Mouse (Mus musculus): ENCODE measurements around the gene Timp3.
A peak's percentile ranks its signal among the peaks of the same experiment; 100 is the strongest.

Gene Timp3

DNA sequence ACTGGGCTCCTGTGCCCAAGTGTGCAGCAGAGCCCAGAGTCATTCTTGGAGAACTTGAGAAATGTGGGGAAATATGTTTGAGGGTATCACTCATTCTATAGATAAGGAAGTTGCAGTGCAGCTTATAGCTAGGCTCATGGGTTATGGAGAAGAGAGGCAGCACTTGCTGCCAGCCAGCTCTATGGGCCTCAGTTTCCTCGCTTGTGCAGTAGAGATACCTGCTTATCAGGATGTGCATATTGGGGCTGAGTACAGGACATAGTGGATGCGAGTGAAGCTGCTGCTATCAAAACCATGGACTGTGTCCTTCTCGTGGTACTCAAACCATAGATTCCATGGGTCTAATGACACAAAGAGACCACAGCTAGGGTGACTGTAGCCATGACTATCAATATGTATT is 52.3 kb downstream of the Timp3 start:
- no peak for DNase-seq (ENCODE audit: low spot score)

DNA sequence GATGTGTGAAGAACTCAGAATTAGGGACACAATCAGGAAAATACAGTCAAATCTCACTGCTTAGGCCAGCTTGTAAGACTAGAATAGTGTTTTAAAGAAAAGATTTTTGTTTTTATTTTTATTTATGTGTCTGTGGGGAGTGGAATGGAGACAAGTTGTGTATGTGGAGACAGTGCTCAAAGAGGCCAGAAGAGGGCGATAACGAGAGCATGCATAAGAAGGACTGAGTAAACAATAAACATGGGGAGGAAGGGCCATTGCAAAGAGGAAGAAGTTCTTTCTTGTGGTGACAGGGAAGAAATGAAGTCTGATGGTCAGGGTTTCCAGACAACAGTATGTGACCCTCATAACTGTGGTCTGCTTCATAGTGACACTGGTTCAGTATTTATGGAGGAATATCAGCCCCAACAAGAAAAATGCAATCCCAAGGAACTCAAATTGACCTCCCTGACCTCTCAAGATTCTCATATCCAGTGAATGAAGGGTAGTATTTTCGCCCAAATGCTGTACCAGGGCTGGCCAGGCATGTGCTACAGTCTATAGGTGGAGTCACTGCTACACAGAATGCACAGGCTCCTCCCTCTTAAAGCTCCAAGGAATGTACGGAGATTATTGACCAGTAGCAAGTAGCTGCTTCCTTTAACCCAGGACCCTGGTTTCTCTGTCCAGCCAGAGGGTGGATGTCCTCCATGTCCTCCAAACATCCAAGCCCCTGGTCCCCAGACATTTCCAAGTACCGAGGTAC is 56.8 kb downstream of the Timp3 start:
- no peak for DNase-seq (ENCODE audit: low spot score)

DNA sequence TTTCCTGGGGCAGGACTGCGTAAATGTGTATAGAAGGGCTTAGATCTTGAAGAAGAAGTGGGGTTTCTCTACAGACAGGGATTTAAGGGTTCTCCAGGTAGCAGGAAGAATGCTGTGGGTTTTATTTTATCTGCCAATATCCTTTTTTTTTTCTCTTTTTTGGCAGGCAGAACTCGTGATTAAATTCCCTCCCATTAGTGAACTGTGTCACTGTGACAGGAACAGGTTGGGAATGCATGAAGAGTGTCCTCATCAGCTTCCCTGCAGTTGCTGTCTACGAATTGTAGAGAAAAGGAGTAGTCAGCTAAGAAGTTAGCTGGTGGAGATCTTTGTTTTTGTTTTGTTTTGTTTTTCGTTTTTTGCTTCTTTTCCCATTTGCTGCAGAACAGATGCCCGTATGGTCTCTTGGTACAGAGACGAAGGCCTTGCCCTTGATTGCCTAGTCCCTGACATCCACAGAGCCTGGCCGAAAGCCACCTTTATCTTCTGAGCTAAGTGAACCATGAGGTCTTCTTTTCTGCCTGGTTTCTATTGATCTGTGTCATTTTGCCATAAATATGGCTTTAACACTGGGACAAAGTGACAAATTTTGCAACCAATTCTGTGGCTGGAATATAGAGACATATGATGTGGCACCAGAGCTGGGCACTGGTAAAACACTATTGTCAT is 58.3 kb downstream of the Timp3 start:
- DNase-seq (ENCODE audit: low spot score), result no peak

DNA sequence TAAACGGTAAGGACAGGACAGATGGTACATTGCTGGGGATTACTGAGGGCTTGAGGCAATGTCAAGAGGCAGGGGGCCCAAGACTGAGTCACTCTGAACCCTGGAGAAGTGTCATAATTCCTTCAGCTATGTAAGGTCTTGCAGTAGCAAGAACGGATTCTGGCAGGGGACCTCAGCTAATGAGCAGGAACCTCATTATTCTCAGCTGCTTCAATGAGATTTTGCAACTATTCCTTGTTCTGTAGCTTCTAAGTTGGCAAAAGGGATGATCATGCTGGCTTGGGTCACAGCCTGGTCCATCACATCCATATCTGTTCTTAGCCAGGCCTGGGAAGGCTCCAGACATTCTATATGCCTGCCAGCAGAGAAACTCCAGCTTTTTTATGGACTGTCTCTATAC is 59.0 kb downstream of the Timp3 start:
- no peak for DNase-seq (ENCODE audit: low spot score)

DNA sequence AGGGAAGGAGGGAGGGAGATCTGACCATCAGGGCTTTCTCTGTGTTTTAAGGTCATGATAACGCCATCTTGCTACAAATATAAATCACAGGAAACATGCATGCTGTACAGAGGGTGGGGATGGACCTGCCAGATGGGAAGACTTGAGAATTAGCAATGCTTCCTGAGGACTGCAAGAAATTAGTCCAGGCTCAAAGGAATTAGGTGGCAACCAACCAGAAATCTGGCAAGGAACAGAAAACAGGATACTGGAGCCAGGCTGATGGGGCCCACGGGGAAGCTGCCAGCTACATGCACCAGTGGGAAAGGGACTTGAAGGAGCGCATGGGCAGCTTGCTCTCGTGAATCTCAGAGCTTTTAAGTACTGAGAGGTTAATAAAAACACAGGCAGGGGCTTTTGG is 59.5 kb downstream of the Timp3 start:
- no peak for DNase-seq (ENCODE audit: low spot score)

DNA sequence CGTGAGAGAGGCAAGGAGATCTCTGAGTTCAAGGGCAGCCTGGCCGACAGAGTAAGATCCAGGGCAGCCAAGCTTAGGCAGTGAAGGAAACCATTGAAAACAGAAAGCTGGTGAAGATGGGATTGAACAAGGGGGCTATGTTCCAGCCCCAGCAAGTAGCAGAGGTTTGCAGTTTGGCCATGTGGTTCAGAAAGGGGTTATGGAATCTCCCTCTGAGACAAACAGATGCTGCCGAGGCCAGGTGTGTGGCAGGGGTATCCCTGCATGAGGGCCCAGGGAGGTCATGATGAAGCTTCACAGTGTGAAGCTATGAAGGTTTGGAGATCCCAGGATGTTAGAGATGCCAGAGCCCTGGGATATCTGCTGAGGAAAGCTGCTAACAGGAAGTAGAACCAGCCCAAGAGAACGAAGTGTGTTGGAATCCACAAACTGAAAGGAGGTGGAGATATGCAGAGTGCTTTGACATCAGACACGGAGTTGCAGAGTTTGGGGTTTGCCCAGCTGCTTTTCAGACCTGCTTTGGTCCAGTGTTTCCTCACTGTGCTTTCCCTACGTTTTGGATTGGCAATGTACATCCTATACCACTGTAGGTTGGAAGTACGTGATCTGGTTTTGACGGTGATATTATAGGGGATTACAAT is 63.6 kb downstream of the Timp3 start:
- DNase-seq (ENCODE audit: low spot score), result no peak

DNA sequence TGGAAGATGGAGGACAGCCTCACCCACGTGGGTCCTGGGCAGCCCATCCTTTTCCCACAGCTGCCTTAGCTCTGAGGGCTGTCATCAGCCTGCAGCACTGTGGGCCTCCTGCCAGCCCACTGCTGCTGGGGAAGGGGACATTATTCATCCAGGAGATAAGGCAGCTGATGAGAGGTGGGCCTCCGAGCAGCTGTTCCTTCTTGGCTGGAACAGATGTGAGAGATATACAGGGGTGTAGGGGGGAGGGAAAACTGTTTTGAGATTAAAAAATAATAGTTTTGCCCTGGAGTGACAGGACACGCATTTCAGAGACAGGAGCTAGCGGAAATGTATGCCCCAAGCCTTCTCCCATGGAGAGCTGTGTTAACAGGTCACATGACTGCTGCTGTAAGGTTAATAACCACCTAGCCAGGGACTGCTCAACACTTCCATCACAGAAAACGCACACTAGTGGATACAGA is 65.5 kb downstream of the Timp3 start:
- DNase-seq (ENCODE audit: low spot score), result peak; percentile 57

DNA sequence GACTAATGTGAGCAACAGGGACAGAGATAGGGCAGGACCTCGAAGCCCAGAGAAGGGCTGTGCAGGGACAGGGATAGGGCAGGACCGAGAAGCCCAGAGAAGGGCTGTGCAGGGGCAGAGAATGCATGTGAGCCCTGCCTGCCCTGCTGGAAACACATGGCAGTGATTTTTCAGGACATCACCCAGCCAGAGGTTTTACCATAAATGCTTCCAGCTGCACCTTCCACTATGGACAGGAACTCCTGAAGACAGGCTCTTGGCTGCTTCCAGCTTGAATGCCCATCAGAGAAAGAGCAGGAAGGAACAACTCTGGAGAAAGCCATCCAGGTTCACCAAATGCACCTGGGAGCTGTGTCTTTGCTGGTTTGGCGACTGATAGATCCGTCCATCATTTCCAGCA is 67.2 kb downstream of the Timp3 start:
- no peak for DNase-seq (ENCODE audit: low spot score)

DNA sequence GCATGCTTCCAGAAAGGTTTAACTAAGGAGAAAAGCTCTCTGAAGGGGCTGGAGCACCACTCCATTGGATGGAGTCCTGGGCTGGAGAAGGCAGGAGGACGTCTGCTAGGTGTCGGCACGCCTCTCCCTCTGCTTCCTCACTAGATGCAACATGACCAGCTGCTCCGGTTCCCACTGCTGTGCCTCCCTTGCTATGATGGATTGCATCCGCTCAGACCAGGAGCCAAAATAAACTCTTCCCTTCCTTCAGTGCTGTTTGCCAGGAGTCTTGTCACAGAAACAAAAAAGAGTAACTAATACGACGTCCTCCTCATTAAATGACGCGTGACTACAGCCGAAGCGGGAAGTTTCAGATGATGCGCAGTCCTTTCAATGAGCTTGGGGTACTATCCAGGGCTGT is 68.6 kb downstream of the Timp3 start:
- no peak for DNase-seq (ENCODE audit: low spot score)

DNA sequence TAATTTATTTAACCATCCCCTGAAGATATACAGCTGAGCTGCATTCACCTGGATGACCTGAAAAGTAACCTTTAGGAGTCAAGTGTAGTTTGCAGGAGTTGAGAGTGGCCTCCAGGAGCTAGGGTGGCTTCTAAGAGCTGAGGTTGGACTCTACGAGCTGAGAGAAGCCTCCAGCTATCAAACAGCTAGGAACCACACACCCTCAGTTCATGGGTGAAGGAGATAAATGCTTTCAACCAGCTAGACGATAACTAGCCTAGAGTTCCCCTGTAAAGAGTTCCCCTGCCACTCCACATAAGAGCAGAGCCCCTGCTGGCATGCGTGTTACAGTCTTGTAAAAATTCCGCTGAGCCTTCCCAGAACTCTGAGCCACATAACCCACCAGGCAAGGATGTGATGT is 69.2 kb downstream of the Timp3 start:
- DNase-seq (ENCODE audit: low spot score), result no peak

DNA sequence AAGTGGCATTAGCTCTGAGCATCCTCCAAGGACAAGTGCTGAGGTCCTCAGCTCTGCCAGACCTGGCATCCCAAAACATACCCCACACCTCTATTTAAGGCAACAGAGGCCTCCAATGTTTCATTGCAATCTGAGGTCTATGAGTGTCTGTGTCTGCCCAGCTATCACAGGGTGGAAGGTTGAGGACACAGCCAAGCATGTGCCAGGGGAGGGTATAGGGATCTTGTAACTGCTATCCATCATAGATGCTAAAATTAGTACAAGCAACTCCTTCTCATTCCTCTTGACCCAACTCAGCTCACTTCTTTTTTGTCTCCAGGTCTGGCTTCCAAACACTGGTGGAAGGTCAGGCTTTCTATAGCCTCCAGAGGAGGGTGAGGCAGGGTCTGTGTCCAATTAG is 71.4 kb downstream of the Timp3 start:
- no peak for DNase-seq (ENCODE audit: low spot score)

DNA sequence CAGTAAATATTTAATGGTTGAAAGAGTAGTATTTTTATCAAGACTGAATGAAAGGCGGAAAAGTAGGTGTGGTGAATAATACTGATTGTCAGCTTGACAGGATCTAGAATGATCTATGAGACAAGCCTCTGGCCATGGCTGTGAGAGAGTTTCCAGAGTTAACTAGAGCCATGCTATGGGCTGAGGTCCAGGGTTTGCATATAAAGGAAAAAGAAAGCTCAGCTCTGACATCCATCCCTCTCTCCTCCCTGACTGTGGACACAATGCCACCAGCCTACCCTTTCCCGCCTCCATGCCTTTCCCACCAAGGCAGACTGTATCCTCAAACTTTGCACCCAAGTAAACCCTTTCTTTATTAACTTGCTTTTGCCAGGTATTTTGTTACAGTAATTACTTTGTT is 73.9 kb downstream of the Timp3 start:
- no peak for DNase-seq (ENCODE audit: low spot score)

DNA sequence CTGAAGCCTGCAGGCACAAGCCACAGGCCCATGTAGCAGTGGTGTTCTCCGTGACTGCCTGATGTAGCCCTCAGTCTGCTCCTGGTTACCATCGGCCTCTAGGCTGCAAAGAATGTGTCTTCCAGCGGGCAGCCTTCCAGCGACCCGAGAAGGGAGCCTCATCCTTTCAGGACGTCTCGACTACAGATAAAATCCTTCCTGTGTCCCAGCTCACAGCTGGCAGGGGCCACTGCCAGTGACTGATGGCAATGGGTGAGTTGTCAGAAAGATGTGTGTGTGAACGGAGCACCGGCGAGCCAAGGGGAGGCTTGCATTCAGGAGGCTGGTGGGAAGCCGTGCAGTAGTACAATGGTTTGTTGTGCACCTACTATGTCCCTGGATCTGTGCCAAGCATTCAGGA is 75.7 kb downstream of the Timp3 start:
- DNase-seq (ENCODE audit: low spot score), result peak; percentile 62

DNA sequence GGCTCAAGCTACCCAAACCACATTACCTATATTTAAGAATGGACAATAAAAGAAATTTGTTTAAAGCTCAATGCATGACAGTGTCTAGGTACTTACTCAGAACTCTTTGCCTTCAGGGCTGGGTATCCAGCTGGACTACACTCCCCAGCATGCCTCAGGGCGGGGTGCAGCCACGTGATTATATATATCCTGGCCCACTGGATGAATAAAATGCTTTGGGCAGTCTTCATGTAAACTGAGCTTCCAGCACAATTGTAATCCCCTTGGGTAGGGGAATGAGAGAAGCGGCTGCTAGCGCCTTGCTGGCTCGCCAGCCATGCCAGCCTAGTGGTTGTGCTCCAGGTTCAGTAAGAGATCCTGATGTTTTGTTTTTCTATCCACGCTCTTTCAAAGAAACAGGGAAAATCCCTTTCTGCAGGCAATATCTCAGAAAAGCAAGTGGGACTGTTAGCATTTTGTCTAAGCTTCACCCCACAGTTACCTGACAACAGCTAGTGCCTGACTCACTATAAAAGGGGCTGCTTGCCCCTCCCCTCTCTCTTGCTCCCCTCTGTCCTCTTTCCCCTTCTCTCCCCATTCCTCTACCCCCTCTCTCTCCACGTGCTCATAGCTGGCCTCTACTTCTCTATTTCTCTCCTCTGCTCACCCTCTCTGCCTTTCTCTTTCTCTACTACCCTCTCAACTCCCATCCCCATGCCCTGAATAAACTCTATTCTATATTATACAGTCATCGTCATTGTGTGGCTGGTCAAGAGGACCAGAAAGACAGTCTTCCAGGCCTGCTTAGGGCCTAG is 76.4 kb downstream of the Timp3 start:
- no peak for DNase-seq (ENCODE audit: low spot score)

DNA sequence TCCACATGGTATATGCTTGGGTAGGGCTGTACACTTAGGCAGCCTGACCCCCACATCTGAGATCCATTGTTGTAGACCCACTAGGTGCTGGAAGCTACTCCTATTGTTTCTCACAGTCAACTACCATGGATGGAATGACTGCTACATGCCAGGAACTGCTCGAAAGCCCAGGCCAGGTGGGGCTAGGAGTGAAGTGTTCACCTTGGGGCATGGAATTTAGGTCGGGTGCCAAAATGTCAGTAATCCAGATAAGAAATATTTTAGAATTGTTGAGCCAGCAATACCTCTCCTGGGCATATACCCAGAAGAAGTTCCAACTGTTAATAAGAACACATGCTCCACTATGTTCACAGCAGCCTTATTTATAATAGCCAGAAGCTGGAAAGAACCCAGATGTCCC is 78.6 kb downstream of the Timp3 start:
- DNase-seq (ENCODE audit: low spot score), result peak; percentile 12

DNA sequence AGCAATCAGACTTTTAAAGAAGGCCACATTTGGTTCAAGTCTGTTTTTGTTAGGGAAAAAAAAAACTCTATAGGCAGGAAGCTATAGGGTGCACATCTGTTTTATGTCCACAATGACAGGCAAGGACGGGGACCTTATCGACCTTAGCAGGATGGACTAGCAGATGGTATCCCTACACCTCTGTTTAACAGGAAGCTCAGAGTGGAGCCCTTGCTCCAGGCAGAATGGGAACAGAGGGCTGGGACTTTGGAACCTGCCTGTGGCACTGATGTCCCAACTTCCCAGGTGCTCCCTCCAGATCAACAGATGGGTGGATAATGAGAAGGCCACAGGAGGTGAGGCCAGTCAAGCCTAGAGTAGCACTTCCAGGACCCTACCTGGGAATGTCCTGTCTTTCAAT is 80.5 kb downstream of the Timp3 start:
- DNase-seq (ENCODE audit: low spot score), result peak; percentile 28

DNA sequence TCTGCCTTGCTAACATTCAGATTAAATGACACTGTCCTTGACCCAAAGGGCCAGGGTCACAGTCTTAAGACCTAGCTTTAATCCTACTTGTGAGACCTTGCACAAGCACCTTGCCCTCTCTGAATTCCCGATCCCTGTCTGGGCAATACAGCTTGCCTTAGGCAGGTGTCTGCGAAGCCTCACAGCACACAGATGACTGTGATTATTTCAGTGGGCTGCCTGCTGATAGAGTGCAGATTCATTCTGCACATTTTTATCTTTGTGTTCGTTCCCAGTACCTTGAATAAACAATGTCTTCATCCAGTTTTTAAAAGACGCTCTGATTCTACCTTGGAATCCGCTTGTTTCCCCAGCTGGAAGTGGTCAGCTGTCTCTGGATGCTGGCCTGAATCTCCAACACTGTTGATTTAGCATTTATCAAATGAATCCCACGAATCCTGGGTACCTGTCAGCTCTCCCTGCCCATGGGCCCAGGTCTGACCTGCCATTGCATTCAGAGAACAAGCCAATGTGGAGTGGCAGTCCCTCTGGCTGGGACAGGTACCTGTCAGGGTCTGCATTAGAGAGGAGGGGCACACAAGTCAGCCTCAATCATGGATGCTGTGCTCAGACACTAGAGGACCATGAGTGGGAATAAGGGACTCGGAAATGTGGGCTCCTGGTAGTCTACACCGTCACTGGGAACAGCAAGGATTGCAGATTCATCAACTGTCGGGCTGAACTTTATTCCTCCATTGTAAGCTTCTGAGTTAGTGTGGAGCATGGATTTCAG is 81.2 kb downstream of the Timp3 start:
- peak; percentile 24 for DNase-seq (ENCODE audit: low spot score)

DNA sequence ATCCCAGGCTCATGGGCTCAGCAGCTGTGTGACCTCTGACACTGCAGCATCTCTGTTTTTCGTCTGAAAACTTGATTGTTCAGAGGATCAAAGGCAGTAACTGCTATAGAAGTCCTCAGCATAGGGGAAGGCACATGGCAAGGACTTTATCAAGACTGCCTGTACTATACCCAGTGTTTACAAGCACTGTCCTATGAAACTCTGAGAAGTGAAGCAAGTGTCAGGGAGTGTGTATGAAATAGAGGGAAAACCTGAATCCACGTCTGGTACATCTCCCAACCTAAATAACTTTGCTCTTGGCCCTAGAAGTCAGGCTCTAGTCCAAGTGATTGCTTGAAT is 81.7 kb downstream of the Timp3 start:
- peak; percentile 4 for DNase-seq (ENCODE audit: low spot score)

DNA sequence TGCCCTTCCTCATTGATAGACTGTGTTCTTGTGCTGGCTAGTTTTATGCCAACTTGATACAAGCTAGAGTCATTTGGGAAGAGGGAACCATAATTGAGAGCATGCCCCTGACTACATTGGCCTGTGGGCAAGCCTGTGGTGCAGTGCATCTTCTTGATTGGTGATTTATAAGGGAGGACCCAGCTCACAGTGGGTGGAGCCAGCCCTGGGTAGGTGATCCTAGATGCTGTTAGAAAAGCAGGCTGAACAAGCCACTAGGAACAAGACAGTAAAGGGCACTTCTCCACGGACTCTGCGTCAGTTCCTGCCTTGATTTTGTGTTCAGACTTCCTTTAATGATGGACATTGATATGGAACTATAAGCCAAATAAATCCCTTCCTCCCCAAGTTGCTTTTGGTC is 84.5 kb downstream of the Timp3 start:
- DNase-seq (ENCODE audit: low spot score), result no peak

DNA sequence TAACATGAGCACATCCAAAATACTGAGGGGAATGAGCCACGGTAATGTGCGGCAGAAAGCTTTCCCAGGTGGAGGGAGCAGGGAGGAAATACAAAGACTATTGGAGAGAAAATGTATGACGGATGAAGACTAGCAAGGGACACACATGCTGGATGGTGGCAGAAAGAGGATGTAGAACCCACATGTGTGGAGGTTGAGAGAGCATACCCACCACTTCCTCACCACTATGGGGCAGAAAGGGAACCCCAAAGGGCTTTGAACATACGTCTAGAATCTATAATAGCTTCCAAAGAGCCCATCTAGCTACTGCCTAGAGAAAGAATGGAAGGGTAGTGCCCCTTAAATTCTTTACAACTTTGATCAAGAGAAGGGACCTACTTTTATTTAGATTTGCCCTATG is 85.5 kb downstream of the Timp3 start:
- no peak for DNase-seq (ENCODE audit: low spot score)

DNA sequence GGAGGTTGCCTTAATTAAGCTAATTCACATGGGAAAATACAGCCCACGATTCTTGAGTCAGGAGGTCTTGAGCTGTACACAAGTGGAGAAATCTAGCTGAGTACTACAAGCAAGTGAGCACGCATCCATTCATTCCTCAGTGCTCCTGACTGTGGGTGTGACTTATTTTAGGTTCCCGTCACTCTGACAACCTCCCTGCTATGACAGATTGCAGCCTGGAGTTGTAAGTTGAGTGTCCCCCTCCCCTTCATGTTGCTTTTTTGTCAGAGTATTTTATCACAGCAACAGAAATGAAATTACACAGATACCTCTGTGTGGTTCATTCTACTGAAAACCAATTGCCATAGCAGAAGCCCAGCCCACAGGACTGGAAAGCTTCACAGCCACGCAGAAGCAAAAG is 86.1 kb downstream of the Timp3 start:
- DNase-seq (ENCODE audit: low spot score), result no peak
